Mouse (Mus musculus) left cerebral cortex, postnatal 36 days (tissue): Measurements from ENCODE around the gene Lrrc8b. TPM values are rescaled to one million over a fixed set of nuclear protein-coding genes. Genes with fewer than 3 reads are reported as not detected.

Experiments used
- DNase-seq, 2 experiments: peaks; one replicate each; pipeline ENCODE4 v3.0.0; 2021 to 2022; ENCODE audit warnings: low spot score in 2 of 2, mixed read lengths in 1 of 2
- intact Hi-C: fragments of 180-260 bp; cut with DNase I; formaldehyde crosslinking; loops from one replicate; pipeline ENCODE4 v1.15.1; 2025
- total RNA-seq, 2 experiments: library from RNA; stranded (reverse); gene quantifications; 2 replicates each; pipeline ENCODE4 v1.2.3; 2021

Lrrc8b gene
- total RNA-seq, 2 experiments from 2014 or later = 87.4 to 102 TPM

DNA sequence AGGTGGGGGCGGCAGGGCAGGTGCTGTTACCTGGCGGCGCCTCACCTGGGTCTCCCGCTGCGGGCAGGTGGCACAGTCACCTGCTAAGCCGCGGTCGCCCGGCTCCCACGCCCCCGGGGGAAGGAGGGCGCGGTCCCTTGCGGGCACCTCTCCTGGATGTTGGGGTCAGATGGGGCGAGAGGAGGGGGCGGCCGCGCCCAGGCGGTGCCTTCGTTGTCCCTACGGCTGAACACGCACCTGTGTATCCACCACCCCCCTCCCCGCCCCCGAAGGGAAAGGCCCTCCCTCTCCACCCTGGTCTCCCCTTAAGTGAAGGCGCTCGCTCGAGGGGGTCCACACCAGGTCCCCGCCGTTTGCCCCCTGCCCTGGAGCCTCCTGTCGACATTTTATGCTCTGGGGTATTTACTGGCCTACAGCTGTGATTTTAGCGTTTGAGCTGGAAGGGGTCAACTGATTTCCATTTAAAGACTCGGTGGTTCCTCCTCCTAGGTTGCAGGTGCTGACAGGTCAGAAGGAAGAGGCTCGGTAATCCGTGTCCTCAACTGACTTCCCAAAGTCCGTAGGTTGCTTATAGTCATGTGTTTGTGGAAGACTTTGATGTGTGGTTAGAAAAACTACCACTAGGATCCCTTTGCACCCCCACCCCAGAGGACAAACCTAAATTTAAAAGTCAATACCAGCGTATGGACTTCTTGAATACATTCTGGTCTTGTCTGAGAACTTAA is 538 bp downstream of the Lrrc8b start:
- intact Hi-C loops = loop anchor here (5.0 kb wide), 2 partner anchors 51 to 76 kb away; no protein-coding TSS in a partner anchor
- DNase-seq = no peak

DNA sequence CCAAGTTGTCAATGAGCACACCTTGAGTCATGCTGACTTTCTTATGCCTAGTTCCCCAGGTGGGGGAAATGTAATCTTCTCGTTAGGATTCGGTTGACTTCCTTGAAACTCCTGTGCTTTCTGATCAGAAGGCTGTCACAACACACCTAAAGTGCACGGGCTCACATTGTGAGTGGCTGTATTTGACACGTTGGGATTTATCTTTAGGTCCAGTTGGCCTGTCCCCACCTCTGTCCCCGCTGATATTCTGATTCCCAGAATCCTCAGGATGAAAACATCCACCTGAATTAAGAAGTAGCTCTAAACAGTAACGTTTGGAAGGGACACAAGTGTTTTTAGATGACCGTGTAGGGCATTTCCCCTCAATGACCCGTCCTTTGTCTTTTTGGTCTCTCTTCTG is 1.6 kb downstream of the Lrrc8b start:
- intact Hi-C loops = loop anchor here (5.0 kb wide), 2 partner anchors 50 to 75 kb away; no protein-coding TSS in a partner anchor
- no peak for DNase-seq

DNA sequence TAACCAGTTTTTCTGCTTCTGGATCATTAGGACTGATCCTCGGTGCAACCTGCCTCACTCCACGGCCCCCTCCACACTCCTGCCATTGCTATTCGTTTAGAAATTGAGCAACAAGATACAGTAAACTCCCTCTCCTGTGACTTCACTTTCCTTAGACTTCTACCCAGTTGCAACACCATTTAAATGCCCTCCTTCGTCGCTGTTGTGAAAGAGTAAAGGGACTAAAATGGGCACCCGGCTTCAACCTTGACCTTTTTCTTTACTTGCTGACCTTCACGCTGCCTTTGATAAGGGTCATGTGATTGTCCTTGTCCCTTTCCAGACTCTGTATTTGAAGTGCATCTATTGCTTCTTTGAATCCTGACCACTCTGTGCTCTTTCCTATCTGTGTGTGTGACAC is 2.8 kb downstream of the Lrrc8b start:
- intact Hi-C loops = loop anchor here (5.0 kb wide), 2 partner anchors 49 to 74 kb away; no protein-coding TSS in a partner anchor
- DNase-seq = no peak

- intact Hi-C loops = loop anchor here (5.0 kb wide), 2 partner anchors 48 to 73 kb away; no protein-coding TSS in a partner anchor
- DNase-seq = no peak
Observed at GRCm38 (mm10) chr5:105418851-105419250, 3.3 kb downstream of the Lrrc8b start.

GRCm38 (mm10) chr5:105425587-105425986 is 10.0 kb downstream of the Lrrc8b start:
- DNase-seq = no peak
- intact Hi-C loops = no loop called here

GRCm38 (mm10) chr5:105427326-105427725 is 11.8 kb downstream of the Lrrc8b start:
- intact Hi-C loops = no loop called here
- DNase-seq = no peak

DNA sequence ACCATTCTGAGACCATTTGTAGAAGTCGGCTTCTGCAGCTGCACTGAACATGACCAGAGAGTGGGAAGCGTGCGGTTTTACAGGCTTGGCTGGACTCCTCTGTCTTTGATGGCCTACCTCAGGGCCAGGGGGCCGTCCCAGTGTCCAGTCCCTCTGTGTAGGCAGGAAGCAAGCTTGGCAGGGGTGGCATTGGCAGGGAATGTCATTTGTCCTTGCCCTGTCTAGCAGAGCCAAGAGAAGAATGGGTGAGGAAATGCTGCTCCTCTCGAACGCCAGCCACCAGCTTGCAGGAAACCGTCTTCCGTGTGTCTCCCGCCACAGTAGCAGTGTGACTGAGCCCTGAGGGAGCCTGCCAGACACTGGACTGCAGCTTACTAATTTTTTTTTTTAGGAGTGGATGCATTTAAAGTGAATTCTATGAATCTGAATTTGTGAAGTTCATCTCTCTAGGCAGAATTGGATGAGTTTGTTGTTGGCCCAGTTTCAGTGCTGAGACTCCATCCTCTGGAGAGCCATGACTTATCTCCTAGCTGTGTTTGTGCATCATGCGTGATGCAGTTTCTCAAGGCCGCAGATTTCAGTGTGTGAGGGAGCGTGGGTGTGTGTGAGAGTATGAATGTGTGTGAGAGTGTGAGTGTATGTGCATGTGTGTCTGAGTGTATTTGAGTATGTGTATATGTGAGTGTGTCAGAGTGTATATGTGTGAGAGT is 12.8 kb downstream of the Lrrc8b start:
- intact Hi-C loops = no loop called here
- DNase-seq = no peak

DNA sequence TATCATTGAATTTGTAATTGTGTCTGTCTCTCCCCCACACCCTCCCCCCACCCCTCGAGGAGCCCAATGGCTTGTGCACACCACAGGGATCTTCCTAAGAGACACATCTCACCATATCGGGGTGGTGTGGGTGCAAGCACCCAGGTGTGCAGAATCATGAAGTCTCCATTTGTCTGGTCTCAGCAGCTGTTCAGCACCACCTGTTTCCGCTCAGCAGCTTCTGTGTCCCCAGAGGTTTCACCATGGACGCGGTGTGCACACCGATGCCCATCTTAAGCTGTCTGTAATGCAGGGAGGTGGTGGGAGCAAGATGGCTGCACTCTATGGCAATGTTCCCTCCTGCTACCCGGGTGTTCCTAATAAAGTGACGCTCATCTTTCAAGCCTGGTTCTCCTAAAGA is 14.6 kb downstream of the Lrrc8b start:
- intact Hi-C loops = no loop called here
- no peak for DNase-seq

DNA sequence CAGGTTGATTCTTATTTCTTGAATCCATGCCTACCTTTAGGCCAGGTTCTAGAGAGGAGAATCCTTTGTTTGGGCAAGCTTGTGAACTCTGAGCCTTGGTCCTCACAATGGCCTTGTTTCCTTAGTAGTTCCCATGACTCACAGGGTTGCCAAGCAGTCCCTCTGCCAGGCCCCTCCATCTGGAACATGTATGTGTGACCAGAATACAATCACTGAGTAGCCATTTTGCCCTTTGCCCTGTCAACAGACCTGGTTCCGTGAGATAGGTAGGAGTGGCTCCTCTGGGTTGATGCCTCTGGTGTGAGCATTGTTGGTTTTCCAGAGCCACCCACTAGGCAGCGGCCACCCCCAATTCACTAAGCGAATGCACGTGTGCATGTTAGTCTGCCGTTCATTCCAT is 24.0 kb downstream of the Lrrc8b start:
- intact Hi-C loops = no loop called here
- DNase-seq = no peak

DNA sequence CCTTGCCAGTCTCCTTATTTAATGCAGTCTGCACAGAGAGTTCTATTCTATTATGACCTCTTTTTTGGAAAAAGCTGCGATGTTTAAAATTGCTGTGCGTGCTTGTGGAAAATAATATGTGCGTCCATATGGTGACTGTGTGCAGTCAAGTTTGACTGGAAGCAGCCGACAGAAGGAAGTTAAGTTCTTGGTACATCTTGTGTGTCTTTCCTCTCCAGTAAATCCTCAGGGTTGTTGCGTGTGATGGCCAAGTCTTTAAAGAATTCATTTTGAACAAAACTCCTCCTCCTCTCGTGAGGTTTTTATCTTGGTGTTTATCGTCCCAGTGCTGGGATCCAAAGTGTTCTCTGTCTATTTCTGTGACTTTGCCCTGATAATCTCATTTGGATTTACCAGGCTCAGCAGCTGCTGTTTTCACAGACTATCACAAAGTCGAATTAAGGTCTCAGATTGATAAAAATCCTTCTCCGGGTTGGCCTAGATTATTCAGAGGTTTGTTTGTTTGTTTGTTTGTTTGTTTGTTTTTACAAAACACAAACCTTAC is 25.5 kb downstream of the Lrrc8b start:
- no peak for DNase-seq
- intact Hi-C loops = no loop called here

- no peak for DNase-seq
- intact Hi-C loops = no loop called here
Observed at GRCm38 (mm10) chr5:105442212-105443000, 26.8 kb downstream of the Lrrc8b start.

GRCm38 (mm10) chr5:105443057-105443815 is 27.7 kb downstream of the Lrrc8b start:
- intact Hi-C loops = no loop called here
- DNase-seq = no peak

- intact Hi-C loops = no loop called here
- no peak for DNase-seq
Observed at GRCm38 (mm10) chr5:105445686-105446085, 30.1 kb downstream of the Lrrc8b start.

GRCm38 (mm10) chr5:105454105-105454504 is 38.5 kb downstream of the Lrrc8b start:
- intact Hi-C loops = no loop called here
- DNase-seq = no peak

DNA sequence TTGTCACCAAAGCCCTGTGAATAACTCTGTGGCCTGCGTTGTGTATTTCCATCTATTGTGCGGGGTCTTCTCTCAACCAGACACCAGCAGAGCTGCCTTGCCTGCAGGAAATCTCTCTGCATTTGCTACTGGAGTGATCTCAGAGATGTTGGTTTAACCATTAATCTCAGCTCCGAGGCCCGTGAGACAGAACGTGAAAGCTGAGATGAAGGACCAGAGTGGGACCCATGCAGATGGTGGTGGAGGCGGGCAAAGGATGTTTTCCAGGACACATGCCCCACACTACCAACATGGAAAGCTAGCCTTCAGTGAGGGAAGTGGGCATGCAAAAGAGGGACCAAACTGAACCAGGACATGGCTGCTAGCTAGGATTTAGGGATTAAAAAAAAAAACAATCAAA is 43.5 kb downstream of the Lrrc8b start:
- intact Hi-C loops = no loop called here
- peak; percentile 47 to 54 for DNase-seq

DNA sequence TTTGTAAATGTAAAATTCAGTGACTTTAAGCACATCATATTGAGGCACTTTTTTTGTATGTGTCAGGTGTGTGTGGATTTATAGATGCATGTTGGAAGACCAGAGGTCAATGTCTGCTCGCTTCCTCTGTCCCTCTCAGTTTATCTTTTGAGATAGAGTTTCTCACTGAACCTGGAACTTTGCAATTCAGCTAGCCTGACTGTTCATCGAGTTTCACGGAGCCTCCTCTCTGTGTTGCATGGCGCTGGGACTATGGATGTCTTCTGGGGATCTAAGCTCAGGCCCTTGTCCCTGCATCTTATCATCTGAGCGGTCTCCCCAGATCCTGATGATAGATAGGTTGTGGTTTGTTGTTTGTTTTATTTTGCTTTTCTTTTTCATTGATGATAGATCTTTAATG is 45.0 kb downstream of the Lrrc8b start:
- intact Hi-C loops = no loop called here
- DNase-seq = no peak

DNA sequence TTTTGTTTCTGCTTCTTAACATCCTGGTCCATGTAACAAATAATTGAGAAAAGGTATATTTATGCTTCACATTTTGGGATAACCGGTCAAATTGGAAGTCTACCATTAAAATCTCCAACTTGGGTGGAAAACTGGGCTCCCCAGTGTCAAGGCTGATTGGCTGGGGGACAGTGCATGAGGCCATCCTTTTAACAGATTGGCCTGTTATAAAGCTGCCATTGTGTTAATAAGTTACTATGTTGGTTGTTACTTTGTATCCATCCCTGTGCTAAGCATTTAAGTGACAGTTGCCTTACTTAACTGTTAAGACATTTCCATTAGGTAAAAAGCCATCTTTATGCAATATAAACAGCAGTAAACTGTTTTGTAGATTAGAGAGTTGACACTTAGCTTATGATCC is 45.5 kb downstream of the Lrrc8b start:
- no peak for DNase-seq
- intact Hi-C loops = no loop called here

DNA sequence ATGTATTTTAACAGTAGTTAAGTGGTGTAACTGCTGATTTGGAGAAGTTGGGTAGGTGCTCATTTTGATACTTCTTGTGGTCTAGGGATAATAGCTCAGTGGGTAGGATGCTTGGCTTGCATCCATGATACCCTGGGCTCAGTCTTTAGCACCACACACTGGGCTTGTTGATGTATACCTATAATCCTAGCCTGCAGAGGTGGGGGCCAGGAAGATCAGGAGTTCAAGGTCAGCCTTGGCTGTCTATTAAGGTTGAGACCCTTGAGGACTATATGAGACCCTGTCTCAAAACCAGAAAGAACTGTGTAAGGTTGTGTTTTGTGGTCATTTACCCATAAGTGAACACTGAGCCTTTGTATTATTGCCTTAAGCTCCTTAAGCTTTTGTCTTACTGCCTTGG is 49.1 kb downstream of the Lrrc8b start:
- DNase-seq = no peak
- intact Hi-C loops = loop anchor here (5.0 kb wide), 1 partner anchor 47 kb away; the partner anchor contains the start of gene Lrrc8b

DNA sequence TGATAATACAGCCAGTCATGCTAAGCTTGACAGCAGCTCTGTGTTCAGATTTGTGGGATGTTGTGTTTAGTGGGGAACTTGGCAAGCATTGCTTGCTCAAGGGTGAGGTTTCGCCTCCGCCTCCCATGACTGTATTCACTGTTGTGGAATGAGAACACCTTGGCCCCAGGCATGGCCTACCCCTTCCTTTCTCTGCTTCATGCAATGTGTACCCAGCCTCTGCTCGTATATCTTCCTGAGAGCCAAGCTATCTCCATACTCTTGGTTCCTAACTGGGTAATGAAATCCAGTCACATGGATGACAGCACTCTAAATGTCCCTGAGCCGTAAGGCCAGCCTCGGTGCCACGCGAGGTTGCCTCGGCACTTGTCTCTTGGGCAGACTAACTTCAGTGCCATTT is 50.0 kb downstream of the Lrrc8b start:
- intact Hi-C loops = loop anchor here (5.0 kb wide), 1 partner anchor 48 kb away; the partner anchor contains the start of gene Lrrc8b
- no peak for DNase-seq
